Mouse (Mus musculus) ES-Bruce4 (cell line): Measurements from ENCODE around the gene Wscd2. TPM values are rescaled to one million over a fixed set of nuclear protein-coding genes. Genes with fewer than 3 reads are reported as not detected.

Experiments
- H3K27ac ChIP-seq: 2 replicates; pipeline ENCODE4 v1.5.1; 2012; ENCODE audit warnings: low read length, inconsistent platforms; ENCODE audit not compliant: insufficient read depth
- H3K27me3 ChIP-seq: 2 replicates; pipeline ENCODE4 v1.6.1; 2012; ENCODE audit warnings: mild to moderate bottlenecking, low read length, inconsistent platforms; ENCODE audit not compliant: control insufficient read depth, poor library complexity, insufficient read depth, severe bottlenecking
- H3K36me3 ChIP-seq: 2 replicates; pipeline ENCODE4 v1.6.1; 2012; ENCODE audit warnings: inconsistent platforms, mild to moderate bottlenecking, low read length, moderate library complexity; ENCODE audit not compliant: control insufficient read depth, poor library complexity, insufficient read depth, severe bottlenecking
- H3K4me1 ChIP-seq: one replicate; pipeline ENCODE4 v1.8.1; 2011; ENCODE audit warnings: low read length; ENCODE audit not compliant: control insufficient read depth, insufficient read depth
- H3K4me3 ChIP-seq: 2 replicates; pipeline ENCODE4 v1.5.1; 2011; ENCODE audit warnings: low read depth, mild to moderate bottlenecking, low read length
- H3K9ac ChIP-seq: 2 replicates; pipeline ENCODE4 v1.6.1; 2012; ENCODE audit warnings: low read depth, mild to moderate bottlenecking, inconsistent platforms; ENCODE audit not compliant: poor library complexity, severe bottlenecking
- H3K9me3 ChIP-seq: replicated peaks from 2 replicates; pipeline ENCODE4 v1.6.1; 2012; ENCODE audit warnings: mild to moderate bottlenecking, low read length, inconsistent platforms; ENCODE audit not compliant: control insufficient read depth, poor library complexity, insufficient read depth, severe bottlenecking
- CTCF ChIP-seq: IDR thresholded peaks from one replicate; pipeline ENCODE4 v1.8.1; 2011; ENCODE audit warnings: low read depth, low read length
- EP300 ChIP-seq: IDR thresholded peaks from 2 replicates; pipeline ENCODE4 v1.6.1; 2011; ENCODE audit warnings: low read depth, low read length; ENCODE audit not compliant: insufficient read depth
- POLR2A ChIP-seq: IDR thresholded peaks from one replicate; pipeline ENCODE4 v1.8.1; 2011; ENCODE audit warnings: low read length; ENCODE audit not compliant: insufficient read depth
- polyA plus RNA-seq: library from polyadenylated mRNA; stranded (reverse); fragments of >200 nt; gene quantifications from 2 replicates; pipeline ENCODE4 v1.2.4, GENCODE M21; 2011; ENCODE audit warnings: low read depth; ENCODE audit not compliant: missing spikeins, insufficient read depth, insufficient read length

Wscd2 gene
- polyA plus RNA-seq, 1 experiment: 2.3 TPM

DNA sequence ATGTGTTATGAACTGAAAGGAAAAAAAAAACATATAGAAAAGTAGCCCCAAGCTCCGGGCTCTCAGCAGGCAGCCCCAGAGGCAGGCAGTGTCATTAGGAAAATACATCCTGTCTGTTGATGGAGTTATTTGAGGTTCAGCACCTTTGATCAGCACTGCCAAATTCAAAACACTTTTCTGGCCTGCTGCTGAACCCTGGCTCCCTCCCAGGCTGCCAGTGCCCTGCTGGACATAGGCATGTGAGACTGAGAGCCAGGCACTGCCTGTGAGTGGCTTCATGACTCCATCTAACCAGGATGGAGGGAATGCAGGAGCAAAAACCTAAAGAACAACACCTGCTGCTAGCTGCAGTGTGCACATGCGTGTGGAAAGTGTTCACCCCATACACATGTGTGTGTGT, 64.4 kb downstream of the Wscd2 start:
- no peaks in the 10 kb centered on the region for H3K36me3 ChIP-seq
- H3K9ac ChIP-seq: no peak overlapping the region
- H3K27me3 ChIP-seq: no peaks in the 10 kb centered on the region
- H3K27ac ChIP-seq: no peak overlapping the region
- TF ChIP-seq CTCF: no peak
- H3K4me1 ChIP-seq: no peaks in the 10 kb centered on the region
- H3K4me3 ChIP-seq: no peak overlapping the region
- no peaks in the 10 kb centered on the region for H3K9me3 ChIP-seq

GRCm38 (mm10) chr5:113555684-113556083, 65.6 kb downstream of the Wscd2 start:
- H3K9me3 ChIP-seq: no peaks in the 10 kb centered on the region
- H3K27me3 ChIP-seq: no peaks in the 10 kb centered on the region
- H3K36me3 ChIP-seq: no peaks in the 10 kb centered on the region
- no peak for TF ChIP-seq POLR2A
- no peak for TF ChIP-seq CTCF
- no peak for TF ChIP-seq EP300
- H3K27ac ChIP-seq: no peak overlapping the region
- H3K9ac ChIP-seq: no peak overlapping the region
- no peak overlapping the region for H3K4me3 ChIP-seq
- no peaks in the 10 kb centered on the region for H3K4me1 ChIP-seq

DNA sequence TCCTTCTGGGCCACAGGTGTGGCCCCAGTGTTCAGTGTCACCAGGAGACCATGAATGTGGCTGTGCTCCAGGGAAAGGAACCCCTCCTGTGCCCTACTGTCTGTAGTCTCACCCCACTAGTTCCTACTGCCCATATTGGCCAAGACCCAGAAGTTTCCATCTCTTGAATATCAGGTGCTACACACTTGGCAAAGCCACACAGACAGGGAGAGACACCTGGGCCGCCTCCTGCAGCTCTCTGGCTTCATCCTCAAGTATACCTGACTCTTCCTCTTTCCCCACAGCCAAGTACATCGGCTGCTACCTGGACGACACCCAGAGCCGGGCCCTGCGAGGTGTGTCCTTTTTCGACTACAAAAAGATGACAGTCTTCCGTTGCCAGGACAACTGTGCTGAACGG, 67.9 kb downstream of the Wscd2 start:
- no peak for TF ChIP-seq CTCF
- TF ChIP-seq EP300: no peak
- no peak for TF ChIP-seq POLR2A
- Histone ChIP-seq H3K27me3 (no peaks in the 10 kb centered on the region), H3K36me3 (no peaks in the 10 kb centered on the region), H3K9me3 (no peaks in the 10 kb centered on the region), H3K4me1 (no peaks in the 10 kb centered on the region), H3K27ac (no peak overlapping the region), H3K4me3 (no peak overlapping the region), H3K9ac (no peak overlapping the region)

DNA sequence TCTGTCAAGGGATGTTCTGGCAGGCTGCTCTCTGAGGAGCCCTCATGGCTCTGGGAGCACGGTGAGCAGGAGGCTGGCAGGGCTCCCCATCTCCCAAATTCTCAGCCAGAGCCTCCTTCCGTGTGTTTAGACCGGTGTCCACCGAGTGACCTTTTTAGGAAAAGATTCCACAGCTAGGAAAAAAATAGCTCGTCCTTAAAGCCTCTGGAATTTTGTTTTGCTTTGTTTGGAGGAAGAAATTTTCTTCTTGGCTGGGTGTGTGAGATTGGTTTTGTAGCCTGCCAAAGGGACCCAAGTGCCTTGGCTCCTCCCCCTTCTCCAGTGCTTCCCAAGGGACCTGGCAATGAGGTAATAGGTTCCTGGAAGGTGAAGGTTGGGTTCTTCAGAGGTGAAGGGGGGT, 69.5 kb downstream of the Wscd2 start:
- no peak overlapping the region for H3K4me3 ChIP-seq
- H3K9ac ChIP-seq: no peak overlapping the region
- H3K27me3 ChIP-seq: no peaks in the 10 kb centered on the region
- TF ChIP-seq POLR2A: no peak
- TF ChIP-seq CTCF: no peak
- TF ChIP-seq EP300: no peak
- H3K27ac ChIP-seq: no peak overlapping the region
- no peaks in the 10 kb centered on the region for H3K36me3 ChIP-seq
- no peaks in the 10 kb centered on the region for H3K9me3 ChIP-seq
- no peaks in the 10 kb centered on the region for H3K4me1 ChIP-seq

DNA sequence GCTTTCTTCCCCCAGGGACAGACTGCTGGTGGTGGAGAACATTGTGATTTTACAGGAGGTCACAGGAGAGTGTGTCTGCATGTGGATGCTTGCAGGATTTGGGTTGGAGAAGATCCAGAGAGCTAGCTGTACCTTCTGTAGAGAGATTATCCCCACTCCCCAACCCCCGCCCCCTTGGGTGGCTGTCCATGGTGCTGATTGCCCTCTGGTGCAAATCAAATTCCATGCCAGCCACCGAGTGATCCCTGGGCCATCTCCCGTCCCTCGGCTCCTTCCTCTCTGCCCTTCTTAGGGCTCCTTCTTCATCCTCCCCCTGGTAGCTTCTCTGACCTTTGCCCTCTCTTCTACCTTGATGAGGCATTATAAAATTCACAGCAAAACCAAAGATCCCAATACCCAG, 74.3 kb downstream of the Wscd2 start:
- Histone ChIP-seq H3K27ac (no peak overlapping the region), H3K4me3 (no peak overlapping the region), H3K9me3 (no peaks in the 10 kb centered on the region), H3K9ac (no peak overlapping the region), H3K4me1 (no peaks in the 10 kb centered on the region), H3K27me3 (no peaks in the 10 kb centered on the region), H3K36me3 (no peaks in the 10 kb centered on the region)
- TF ChIP-seq EP300 (no peak), CTCF (no peak), POLR2A (no peak)

DNA sequence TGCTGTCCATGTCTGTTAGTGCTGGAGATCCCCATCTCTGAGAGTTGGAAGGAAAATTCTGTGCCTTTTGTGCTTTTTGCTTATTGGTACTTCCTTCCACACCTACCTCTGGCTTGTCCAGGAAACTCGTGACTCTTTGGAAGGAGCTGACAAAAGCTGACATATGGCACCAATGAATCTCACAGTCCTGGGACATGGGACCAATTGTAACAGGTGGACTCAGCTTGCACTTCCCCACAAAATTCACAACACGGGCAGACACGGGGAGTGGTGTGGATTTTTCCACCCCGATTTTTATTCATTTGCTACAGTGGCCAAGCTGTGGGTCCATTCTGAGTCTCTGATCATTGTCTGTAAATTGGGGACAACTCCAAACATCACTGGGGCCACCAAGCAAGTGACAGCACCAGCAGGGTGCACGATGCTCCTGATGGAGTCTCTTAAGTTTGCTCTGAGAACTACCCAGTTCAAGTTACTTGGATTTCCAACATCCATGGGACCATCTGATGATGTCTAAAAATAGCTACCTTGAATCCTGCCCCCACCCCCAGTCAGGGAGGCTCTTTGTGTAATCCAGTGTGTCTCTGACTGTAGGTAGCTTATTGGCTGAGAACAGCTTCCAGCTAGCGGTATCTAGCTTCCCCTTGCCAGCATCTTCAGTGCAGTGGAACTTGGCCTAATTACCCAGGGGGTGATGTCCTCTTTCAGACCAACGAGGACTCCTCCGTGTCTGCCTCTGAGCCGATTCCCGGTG, 75.1 kb downstream of the Wscd2 start:
- TF ChIP-seq CTCF (no peak), POLR2A (no peak), EP300 (no peak)
- no peaks in the 10 kb centered on the region for H3K4me1 ChIP-seq
- no peak overlapping the region for H3K4me3 ChIP-seq
- no peaks in the 10 kb centered on the region for H3K36me3 ChIP-seq
- no peaks in the 10 kb centered on the region for H3K27me3 ChIP-seq
- H3K27ac ChIP-seq: no peak overlapping the region
- H3K9me3 ChIP-seq: no peaks in the 10 kb centered on the region
- no peak overlapping the region for H3K9ac ChIP-seq
